Mouse (Mus musculus) heart, adult 2 months (tissue): ENCODE measurements around the gene Klk1.
"Not testable (repeated sequence)": the region's sequence is repeated elsewhere in the genome, so short reads cannot be mapped to it uniquely, and the experiment has no call there.

Source experiments
- CTCF ChIP-seq: fragments of 200-600 bp; IDR thresholded peaks from 2 replicates; pipeline ENCODE4 v1.8.1; 2022; ENCODE audit warnings: antibody characterized with exemption, mild to moderate bottlenecking, moderate library complexity
- EP300 ChIP-seq: fragments of 200-500 bp; IDR thresholded peaks from 2 replicates; pipeline ENCODE4 v1.6.1; 2011; ENCODE audit warnings: low read depth, low read length, control low read depth; ENCODE audit not compliant: insufficient read depth
- POLR2A ChIP-seq: fragments of 200-500 bp; IDR thresholded peaks from 2 replicates; pipeline ENCODE4 v1.6.1; 2011; ENCODE audit warnings: mild to moderate bottlenecking, low read depth, low read length, control low read depth; ENCODE audit not compliant: insufficient read depth

DNA sequence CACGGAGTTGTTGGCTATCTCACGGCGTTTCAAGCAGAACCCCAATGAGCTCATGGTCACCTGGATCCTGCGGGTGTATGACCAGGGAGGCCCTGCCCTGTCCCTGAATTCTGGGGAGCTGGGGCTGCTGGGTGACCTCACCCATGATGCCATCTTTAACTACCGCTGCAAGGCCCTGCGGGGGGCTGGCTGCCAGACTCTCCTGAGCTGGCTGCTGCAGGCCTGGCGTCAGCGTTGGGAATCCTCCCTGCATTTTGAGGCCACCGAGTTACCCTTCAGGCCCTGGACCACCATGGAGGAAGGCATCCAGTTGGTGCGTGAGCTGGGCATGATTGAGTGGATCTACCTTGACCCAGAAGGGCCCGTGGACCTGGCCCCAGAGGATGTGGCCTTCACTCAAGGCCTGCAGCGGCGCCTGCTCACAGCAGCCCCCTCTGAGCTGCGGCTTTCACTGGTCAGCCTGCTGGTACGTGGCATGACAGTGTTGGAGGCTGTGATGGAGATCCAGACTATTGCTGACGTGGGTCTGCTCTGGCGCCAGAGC, 25.6 kb downstream of the Klk1 start:
- not testable (repeated sequence) for TF ChIP-seq POLR2A, CTCF, EP300
